Mouse (Mus musculus): Measurements from ENCODE around the gene Itih4.

Gene Itih4

DNA sequence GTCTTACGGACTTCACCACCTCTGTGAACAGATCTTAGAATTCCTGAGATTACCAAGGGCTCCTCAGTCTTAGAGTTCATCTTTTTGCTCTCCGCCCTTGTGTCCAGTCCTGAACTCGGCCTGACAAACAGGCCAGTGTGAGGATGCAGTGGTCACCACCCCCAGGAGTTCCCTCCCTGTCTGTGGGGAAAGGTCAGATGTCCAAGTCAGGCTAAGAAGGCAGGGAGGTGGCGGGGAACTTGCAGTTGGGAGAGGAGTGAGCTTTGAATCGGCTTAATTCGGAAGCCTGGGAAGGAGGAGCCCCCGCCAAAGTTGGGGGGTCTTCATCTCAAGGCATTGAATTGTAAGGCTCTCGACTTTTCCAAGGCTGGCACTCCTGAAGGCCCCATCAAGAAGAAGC, 6.0 kb upstream of the Itih4 start:
- no peak for DNase-seq

DNA sequence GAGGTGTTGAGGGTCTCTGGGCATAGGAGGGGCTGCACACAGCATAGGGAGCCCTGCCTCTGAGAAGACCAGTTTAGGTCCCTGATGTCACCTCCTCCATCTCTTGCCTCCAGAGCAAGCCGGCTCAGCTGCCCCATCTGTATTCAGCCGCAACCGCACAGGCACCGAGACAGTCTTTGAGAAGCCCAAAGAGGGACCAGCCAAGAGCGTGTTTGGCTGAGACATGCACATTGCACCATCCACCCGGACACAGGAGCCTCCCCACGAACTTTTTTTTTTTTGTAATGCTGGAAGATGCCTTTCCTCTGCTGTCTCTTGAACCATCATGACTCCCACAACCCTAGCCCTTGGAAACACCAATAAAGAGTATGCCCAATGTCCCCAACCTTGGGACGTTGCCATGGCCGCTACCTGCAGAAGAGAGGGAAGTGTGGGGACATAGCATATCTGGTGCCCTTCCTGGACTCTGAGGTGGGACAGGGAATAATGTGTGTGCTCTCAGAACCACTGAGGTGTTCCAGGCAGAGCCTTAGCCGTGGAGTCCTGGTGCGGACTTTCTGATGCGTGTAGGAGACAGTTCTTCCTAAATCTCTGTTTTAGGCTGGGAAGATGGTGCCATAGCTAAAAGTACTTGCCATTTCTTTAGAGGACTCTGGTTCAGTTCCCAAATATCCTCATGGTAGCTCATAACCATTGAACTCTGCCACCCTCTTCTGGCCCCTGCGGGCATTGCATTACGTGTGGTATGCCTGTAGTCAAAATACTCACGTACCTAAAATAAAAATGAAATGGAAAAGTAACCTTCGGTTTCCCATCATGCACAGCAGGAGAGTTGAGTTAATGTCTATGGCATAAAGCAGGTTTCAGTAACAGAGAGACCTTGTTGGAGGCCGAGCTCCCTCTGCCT, 5.2 kb upstream of the Itih4 start:
- peak; percentile 74 to 76 for DNase-seq

DNA sequence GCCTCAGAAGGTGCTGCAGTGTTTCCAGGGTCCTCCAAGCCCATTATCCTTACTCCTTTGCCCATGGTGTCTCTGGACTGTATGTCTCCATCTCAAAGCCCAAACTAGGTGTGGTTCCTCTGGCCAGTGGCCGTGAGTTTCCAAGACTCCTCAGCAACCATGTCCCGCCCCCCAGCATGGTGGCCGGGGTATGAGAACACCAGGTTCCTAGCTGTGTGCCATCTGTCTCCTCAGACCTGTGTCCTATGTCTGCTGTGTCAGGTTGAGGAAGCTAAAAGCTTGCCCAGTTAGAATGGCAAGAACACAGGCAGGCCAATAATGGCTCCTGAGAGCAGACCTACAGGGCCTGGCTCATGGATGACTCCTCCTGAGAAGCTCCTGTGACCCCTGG, 4.6 kb upstream of the Itih4 start:
- peak; percentile 31 to 42 for DNase-seq

DNA sequence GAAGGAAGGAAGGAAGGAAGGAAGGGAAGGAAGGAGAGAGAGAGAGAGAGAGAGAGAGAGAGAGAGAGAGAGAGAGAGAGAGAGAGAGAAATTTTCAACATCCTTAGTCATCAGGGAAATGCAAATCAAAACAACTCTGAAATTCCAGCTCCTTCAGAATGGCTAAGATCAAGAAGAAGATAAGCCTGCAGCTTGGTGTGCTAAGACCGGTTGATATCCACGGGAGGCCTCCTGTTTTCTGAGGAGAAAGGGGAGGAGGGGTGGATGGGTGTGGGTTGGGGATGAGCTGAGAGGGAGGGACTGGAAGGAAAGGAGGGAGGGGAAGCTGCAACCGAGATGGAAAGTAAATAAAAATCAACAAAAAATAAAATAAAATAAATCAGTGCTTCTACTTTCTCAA, 978 bp upstream of the Itih4 start:
- DNase-seq = no peak

DNA sequence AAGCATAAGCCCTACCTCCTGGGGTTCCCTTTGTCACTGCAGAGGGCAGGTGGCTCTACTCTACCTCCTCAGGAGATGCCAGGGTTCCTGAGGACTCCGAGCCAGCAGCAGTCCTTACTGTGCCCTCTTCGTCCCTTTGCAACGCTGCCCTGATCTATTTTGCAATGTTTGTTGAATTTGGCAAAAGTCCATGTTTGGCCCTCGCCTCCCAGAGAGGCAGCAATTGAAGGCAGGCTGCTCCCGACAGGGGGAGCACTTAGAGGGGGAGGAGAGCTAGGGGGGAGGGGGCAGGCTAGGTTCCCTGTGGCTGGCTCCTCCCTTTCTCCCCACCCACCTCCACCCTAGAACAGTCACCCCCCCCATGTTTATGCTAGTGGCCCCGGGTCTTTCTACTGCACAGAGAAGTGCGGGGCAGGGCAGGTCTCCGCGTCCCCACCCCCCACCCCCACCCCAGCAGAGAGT, 2.0 kb downstream of the Itih4 start:
- DNase-seq = peak; percentile 32 to 35

DNA sequence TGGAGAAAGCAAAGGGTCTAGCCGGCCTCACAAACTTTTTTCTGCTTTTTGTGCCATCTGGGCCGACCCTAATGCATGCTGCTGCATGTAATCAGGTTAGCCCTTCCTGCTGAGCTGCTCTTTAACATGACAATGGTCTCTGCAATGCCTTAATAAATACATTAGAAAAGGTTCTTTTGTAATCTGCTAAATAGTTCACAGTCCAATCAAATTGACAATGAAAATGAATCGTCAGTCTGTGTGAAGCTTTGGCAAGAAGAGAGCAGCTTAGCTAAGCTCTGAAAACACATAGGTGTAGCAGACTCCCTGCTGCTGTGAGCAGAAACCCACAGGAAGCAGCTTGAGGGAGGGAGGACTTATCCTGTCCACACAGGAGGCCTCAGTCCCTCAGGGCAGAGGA, 13.7 kb downstream of the Itih4 start:
- no peak for DNase-seq

DNA sequence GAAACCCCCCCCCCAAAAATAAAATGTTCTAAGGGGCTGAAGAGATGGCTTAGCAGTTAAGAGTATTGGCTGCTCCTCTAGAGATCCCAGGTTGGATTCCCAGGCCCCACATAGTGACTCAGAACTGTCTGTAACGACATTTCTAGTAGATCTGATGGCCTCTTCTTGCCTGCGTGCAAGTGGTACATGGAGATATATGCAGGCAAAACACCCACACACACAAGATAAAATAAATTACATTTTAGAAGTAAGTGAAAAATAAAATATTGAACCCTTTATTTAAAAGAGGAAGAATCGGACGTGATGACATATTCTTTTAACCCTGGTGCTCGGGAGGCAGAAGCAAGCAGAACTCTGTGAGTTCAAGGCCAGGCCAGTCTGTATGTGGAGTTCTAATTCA, 16.4 kb downstream of the Itih4 start:
- DNase-seq = no peak

DNA sequence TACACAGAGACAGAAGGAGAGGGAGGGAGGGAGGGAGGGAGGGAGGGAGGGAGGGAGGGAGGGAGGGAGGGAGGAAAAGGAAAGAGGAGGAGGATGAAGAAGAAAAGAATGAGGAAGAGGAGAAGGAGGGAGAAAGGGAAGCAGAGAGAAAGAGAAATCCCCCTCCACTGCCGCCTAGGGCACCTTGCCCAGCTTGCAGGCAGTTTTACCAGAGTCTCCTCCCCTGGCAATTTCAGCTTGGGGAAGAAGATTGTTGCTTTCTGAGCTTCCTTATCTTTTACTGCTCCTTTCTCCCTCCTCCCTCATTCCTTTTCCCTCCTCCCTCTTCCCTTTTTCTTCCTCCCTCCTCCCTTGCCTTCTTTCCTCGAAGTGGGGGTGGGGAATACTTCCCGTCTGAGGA, 16.8 kb downstream of the Itih4 start:
- no peak for DNase-seq

DNA sequence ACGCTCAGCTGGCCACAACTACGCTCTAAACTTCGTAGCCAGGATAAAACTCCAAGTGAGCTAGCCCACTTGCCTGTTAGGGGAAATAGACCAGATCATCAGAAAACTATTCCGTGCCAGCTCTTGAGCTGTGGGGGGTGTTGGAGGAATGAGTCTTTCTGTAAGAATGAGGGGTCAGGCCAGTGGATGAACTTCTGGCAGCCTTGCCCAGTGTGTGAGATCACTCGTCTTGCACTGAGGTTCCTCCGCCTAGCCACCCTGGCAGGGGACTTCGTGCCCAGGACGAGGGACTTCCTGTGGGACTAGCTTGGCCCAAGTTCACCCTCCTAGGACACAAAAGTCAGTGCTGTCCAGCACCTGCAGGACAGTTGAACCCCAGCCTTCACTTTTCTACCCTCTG, 18.0 kb downstream of the Itih4 start:
- DNase-seq = no peak

DNA sequence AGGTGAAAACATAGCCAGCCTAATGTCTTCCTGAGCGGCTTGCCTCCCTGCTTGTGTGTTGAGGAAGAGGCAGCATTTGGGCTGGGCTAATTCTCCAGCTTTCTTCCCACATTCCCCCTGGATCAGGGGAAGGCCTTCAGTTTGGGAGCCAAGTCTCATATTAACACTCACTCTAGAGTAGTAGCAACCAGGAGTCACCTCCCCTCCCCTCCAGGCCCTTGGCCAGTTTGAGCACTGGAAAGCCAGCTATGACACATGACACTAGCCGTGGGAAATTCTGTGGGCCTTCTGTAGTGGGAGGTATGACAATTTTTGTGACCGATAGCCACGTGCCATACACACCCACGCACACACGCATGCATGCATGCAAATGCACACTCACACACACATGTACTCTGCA, 19.7 kb downstream of the Itih4 start:
- no peak for DNase-seq

DNA sequence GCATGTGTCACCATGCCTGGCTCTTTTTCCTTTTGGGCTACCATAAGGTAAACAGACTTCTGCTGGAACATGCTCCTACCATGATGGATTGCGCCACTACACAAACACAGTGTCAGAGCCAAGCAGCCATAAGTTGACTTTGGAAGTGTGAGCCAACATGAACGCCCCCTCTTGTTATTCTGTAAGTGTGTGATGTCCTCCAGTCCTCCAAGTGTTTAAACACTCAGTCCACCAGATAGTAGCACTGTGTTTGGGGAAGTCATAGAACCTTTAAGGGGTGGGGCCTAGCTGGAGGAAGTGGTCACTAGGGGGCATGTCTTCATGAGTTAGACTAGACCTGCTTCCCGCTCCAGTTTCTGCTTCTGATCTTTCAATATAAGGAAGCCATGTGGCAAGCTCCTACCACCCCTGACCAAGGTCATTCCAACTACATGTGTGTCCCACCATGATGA, 21.6 kb downstream of the Itih4 start:
- no peak for DNase-seq

DNA sequence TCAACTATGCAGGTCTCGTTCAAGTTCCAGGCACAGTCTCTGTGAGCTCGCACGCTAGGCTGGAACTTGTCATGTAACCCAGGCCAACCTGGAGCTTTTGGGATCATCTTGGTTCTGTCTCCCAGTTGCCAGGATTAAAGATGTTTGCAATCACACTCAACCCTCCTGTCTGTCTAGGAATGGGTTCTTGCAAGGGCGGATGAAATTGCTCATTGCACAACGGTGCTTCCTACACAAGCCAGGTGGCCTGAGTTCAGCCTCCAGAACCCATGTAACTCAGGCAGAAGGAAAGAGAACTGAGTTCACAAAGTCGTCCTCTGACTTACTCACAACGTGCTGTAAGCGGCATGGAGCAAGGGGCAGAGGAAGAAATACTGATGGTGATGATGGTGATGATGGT, 24.9 kb downstream of the Itih4 start:
- DNase-seq = no peak

DNA sequence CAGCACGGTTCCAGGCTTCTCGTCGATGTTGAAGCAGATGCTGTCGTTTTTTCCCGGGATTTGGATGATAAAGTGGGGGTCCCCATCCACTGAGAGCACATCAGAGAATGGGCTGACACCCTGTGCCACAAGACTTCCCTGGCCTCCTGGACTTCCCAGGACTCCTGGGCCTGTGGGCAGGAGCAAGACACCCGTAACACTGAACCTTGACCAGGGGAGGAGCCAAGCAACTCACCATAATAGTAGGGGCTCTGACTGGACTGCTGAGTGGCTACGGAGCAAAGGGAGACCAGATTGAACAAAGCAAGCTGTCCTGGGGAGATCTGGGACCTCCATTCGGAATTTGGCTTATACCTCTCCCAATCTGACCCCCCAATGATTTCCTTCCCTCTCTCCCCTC, 26.4 kb downstream of the Itih4 start:
- DNase-seq = no peak

DNA sequence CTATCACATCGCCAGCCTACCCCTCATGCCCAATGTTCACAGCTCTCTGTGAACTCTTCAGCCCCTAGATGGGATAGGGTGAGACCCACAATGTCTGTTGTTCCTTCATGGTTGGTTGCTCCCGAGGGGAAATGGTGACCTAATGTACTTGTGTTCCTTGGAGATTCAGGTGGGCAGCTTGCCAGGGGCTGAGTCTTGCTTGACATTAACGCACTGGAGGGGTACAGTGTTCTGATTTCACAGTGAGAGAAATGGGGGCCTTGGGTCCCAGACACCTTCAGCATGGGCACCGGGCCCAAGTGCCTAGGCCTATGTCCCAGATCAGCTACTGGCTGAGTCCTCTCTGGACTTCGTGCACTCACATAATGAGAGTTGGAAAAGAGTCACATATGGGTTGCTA, 27.1 kb downstream of the Itih4 start:
- no peak for DNase-seq

DNA sequence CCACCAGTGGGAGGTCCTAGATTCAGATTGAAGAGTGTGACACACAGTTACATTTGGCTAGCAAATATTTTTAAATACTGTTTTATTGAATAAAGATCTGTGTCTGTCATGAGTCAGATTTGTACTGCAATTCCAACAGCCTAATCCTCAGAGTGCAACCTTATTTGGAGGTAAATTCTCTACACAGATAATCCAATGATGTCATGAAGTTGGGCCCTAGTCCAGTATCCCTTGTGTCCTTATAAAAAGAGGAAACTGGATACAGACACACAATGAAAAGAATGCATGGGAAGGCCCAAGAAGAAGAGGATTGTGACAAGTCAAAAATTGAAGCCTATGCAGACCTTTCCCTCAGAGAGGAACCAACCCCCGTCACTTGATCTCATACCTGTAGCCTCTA, 30.2 kb downstream of the Itih4 start:
- DNase-seq = no peak

DNA sequence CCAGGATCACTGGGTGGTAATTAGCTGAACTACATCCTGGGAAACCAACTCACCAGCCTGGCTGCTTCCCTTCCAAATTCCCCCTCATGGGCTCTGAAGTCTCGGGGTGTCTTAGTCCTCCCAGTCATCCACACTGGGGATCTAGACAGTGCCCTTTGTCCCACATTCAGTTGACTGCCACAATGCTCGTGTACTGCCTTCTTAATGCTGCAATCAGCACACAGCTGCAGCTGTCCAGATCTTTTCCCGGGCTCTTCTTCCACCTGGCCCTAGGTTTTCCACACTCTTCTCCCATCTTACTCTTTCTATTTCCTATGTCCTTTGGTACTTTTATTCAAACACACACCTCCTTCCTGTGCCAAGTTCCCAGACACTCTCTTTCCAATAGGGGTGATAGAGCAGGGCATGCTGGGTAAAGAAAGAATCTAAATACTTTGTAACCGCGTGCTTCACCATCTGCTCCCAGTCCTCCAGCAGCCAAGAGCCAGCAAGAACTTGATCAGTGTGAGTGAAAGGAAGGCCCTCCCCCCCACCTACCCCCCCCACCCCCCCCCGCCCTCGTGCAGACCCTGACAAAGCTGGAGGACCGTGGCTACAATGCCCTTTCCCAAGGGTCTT, 35.9 kb downstream of the Itih4 start:
- DNase-seq = no peak

DNA sequence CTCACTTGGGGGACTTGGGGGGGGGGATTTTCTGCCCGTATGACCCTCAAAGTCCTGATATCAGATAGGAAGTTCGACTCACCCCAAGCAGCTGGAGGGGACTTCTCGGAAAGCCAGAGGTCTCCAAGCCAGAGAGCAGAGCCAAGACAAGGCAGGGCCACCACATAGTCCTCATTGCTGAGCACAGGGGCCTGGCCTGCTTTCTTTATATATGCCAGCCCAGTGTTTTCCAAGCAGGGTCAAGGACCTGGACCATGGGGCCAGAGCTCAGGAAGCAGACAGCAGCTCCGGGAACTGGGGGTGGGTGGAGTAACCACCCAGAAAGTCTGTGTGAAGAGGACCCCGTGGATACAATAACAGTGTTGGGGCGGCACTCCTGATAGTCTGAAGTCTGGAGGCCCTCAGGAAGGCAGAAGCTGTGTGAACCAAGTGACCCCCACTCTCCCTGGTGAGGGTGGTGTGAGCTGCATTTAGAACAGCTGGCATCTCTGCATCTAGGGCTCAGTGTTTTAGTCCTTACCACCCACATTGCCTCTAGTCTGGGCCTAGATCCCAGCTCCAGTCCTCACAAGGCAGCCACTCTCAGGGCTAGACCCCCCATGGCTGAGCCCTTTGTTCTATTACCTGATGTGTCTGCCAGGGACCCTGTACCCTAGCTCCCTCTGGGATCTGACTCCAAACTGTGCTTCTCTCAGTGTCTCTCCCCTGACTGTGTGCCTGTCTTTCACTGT, 37.3 kb downstream of the Itih4 start, which contains the start of gene Itih3:
TSS of gene Itih3 (minus strand) at position 386 of the 731 bp plus-strand sequence.
- DNase-seq = peak; percentile 3 to 14

DNA sequence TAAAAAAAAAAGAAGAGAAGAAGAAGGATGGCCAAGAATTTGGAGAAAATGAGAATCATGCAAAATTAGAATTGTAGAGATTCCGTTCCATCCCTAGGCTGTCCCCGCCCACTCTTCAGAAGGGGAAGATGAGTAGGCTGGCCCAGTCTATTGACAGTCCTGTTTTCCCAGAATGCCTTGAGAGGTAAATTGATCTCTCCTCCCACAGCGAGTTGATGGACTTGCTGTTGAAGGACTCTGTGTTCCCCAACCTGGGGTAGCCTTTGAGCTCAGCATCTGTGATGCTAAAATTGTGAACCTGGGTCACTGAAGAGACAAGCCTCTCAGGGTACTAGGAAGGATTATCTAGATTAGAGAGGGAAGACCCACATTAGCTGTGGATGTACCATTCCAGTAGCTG, 39.2 kb downstream of the Itih4 start:
- no peak for DNase-seq

DNA sequence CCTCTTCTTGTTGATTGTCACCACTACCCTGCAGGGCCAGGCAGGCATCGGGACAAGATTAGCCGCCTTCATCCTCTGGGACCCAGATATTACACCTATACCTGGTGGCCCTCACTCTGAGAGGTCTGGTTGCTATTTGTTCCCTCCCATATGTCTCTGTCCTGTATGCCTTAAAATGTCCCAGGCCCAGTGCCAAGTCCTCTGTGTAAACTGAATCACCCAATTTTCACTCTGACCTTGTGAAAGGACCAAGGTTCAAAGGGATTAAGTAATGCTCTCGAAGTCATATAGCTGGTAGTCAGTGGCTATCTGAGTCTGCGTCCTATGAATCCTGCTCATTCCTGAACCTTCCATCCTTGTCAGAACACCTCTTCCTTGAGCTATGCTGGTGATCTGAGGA, 44.1 kb downstream of the Itih4 start:
- no peak for DNase-seq

DNA sequence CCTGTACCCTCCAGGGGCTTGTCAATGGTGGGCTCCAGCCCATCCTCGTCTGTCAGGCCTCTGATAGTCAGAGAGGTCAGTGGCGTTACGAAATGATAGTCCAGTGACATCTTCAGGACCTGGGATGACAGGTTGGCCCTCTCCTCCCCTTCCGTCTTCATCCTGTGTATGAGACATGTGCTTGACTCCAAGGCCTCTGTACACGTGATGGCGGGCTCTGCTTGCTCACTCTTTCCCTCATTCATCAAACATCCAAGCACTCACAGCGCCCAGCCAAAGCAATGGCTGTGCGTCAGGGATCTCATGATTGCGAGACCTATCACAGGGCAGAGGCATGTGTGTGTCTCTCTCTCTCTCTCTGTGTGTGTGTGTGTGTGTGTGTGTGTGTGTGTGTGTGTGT, 47.1 kb downstream of the Itih4 start:
- DNase-seq = no peak

DNA sequence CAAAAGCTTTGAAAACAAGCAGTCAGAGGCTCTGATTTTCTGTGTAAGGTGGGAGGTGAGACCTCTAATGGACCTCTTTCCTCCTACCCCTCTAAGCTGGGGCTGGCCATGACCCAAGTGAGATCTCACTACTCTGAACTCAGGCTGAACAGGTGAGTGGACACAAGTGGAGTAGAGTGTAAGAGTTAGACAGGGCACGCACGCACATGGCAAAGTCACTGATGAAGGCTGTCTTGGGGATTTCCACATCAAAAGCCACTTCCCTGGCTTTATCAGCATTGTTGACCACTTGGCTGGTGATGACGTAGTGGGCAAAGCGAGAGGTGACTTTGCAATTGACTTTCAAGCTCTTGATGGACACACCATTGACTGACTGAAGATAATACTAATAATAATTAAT, 56.0 kb downstream of the Itih4 start:
- no peak for DNase-seq

DNA sequence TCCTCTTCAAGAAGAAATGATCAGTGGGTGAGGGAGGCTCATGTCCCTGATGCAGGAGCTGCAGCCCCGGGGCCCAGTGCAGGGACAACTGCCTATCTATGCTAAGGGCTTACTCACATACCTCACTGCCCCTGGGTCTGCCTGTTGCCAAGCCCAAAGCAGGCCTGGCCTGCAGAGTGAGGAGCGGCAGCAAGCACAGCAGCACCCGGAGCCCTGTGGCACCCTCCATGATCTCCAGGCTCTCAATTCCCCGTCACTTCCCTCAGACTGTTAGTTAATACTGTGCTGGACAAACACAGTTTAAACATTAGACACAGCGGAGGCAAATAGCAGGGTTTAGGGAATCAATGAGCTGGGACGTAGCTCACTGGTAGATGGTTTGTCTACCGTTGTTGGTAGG, 56.8 kb downstream of the Itih4 start, which contains the start of gene Itih1:
TSS of gene Itih1 (minus strand) at position 252 of the 400 bp plus-strand sequence.
- DNase-seq = no peak

DNA sequence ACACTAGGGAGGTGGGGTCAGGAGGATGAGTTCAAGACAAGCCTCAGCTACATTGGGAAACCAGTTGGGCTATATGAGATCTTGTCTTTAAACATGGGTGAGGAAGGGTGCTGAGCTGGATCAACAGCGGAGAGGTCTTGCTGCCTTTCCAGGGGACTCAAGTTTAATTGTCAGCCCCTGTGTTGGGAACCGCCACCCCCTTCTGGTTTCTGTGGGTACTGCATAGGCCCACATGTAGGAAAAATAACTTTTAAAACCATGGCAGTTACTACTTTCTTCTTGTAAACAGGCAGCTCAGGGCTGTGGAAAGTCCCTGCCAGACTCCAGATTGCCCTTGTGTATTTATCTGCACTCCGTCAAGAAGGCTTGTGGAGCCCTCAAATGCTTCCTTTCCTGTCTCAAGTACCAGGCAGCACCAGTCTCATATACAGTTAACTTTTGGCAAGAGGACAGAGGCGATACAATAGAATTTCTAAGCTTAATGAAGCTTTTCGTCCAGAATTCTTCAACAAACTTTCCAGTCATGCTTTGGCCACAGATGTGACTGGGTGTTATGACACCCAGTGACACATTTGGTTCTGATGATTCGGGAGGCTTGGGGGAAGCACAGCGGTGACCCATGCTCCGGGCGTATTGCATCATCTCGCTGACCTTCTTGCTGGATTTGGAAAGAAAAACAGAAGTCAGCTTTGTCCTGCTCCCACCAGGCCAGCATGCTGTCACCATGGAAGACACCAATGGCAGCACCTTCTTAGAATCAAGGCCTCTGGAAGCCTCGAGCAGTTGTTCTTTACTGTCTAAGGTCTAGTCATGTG, 57.8 kb downstream of the Itih4 start:
- DNase-seq = peak; percentile 24 to 41

All from cerebellum, postnatal 36 days (tissue).